Mouse (Mus musculus): ENCODE data around the gene Tob1.

The Tob1 gene

GRCm38 (mm10) chr11:94211124-94211603, at the start of gene Tob1:
Tob1 (plus strand) TSS chr11:94211454.
- DNase-seq (ENCODE audit: low spot score in 2 of 2), result peak; percentile 78 to 95

- no peak for DNase-seq (ENCODE audit: low spot score in 2 of 2)
Observed at GRCm38 (mm10) chr11:94161867-94162581, 49.2 kb upstream of the Tob1 start.

GRCm38 (mm10) chr11:94163005-94163767, 48.1 kb upstream of the Tob1 start:
- no peak for DNase-seq (ENCODE audit: low spot score in 2 of 2)

- no peak for DNase-seq (ENCODE audit: low spot score in 2 of 2)
Observed at GRCm38 (mm10) chr11:94165745-94166144, 45.5 kb upstream of the Tob1 start.

- DNase-seq (ENCODE audit: low spot score in 2 of 2), result no peak
Observed at GRCm38 (mm10) chr11:94168238-94168637, 43.0 kb upstream of the Tob1 start.

- DNase-seq (ENCODE audit: low spot score in 2 of 2), result no peak
Observed at GRCm38 (mm10) chr11:94169596-94169995, 41.7 kb upstream of the Tob1 start.

- no peak for DNase-seq (ENCODE audit: low spot score in 2 of 2)
Observed at GRCm38 (mm10) chr11:94171691-94172090, 39.6 kb upstream of the Tob1 start.

GRCm38 (mm10) chr11:94172186-94172585, 39.1 kb upstream of the Tob1 start:
- DNase-seq (ENCODE audit: low spot score in 2 of 2), result no peak

GRCm38 (mm10) chr11:94173726-94174146, 37.5 kb upstream of the Tob1 start:
- DNase-seq (ENCODE audit: low spot score in 2 of 2), result no peak

GRCm38 (mm10) chr11:94175288-94175687, 36.0 kb upstream of the Tob1 start:
- DNase-seq (ENCODE audit: low spot score in 2 of 2), result no peak

GRCm38 (mm10) chr11:94175694-94176093, 35.6 kb upstream of the Tob1 start:
- no peak for DNase-seq (ENCODE audit: low spot score in 2 of 2)

GRCm38 (mm10) chr11:94177841-94178585, 33.2 kb upstream of the Tob1 start:
- no peak for DNase-seq (ENCODE audit: low spot score in 2 of 2)

- no peak for DNase-seq (ENCODE audit: low spot score in 2 of 2)
Observed at GRCm38 (mm10) chr11:94179768-94180167, 31.5 kb upstream of the Tob1 start.

GRCm38 (mm10) chr11:94180194-94180593, 31.1 kb upstream of the Tob1 start:
- no peak for DNase-seq (ENCODE audit: low spot score in 2 of 2)

GRCm38 (mm10) chr11:94181694-94182093, 29.6 kb upstream of the Tob1 start:
- no peak for DNase-seq (ENCODE audit: low spot score in 2 of 2)

- DNase-seq (ENCODE audit: low spot score in 2 of 2), result no peak
Observed at GRCm38 (mm10) chr11:94182711-94183110, 28.5 kb upstream of the Tob1 start.

- no peak for DNase-seq (ENCODE audit: low spot score in 2 of 2)
Observed at GRCm38 (mm10) chr11:94183120-94183519, 28.1 kb upstream of the Tob1 start.

- no peak for DNase-seq (ENCODE audit: low spot score in 2 of 2)
Observed at GRCm38 (mm10) chr11:94183671-94184070, 27.6 kb upstream of the Tob1 start.

- no peak for DNase-seq (ENCODE audit: low spot score in 2 of 2)
Observed at GRCm38 (mm10) chr11:94189579-94189978, 21.7 kb upstream of the Tob1 start.

GRCm38 (mm10) chr11:94190665-94191064, 20.6 kb upstream of the Tob1 start:
- DNase-seq (ENCODE audit: low spot score in 2 of 2), result no peak

GRCm38 (mm10) chr11:94193109-94193508, 18.1 kb upstream of the Tob1 start:
- no peak for DNase-seq (ENCODE audit: low spot score in 2 of 2)

- no peak for DNase-seq (ENCODE audit: low spot score in 2 of 2)
Observed at GRCm38 (mm10) chr11:94196311-94196710, 14.9 kb upstream of the Tob1 start.

All from frontal cortex, postnatal 25 days (tissue).